Mouse (Mus musculus) limb, embryonic 12.5 days (tissue): ENCODE measurements at regions not wholly inside any gene's neighbourhood (a gene's known extent, or its start where the extent isn't known, plus 50 kb on each side); places are given as distances from the start of the nearest gene placed in this dataset.

Experiments used
- ATAC-seq: fragments of 200-750 bp; cut with Nextera tagmentation; 2 replicates; pipeline ENCODE4 v1.8.0; 2017; ENCODE audit warnings: low read depth, moderate TSS enrichment; ENCODE audit not compliant: insufficient number of reproducible peaks, insufficient read depth, low FRiP score, low TSS enrichment
- H3K27ac ChIP-seq: fragments of 300-500 bp; sonication (generic); 2 replicates; pipeline ENCODE4 v1.5.1; 2016; ENCODE audit warnings: mild to moderate bottlenecking, moderate library complexity
- H3K27me3 ChIP-seq: fragments of 300-500 bp; sonication (generic); 2 replicates; pipeline ENCODE4 v1.6.1; 2016; ENCODE audit warnings: mild to moderate bottlenecking, moderate library complexity
- H3K36me3 ChIP-seq: fragments of 300-500 bp; sonication (generic); 2 replicates; pipeline ENCODE4 v1.6.1; 2016; ENCODE audit warnings: mild to moderate bottlenecking, moderate library complexity
- H3K4me1 ChIP-seq: fragments of 300-500 bp; sonication (generic); replicated peaks from 2 replicates; pipeline ENCODE4 v1.6.1; 2016
- H3K4me2 ChIP-seq: fragments of 300-500 bp; sonication (generic); 2 replicates; pipeline ENCODE4 v1.6.1; 2016; ENCODE audit warnings: mild to moderate bottlenecking, moderate library complexity
- H3K4me3 ChIP-seq: fragments of 300-500 bp; sonication (generic); replicated peaks from 2 replicates; pipeline ENCODE4 v1.5.1; 2016; ENCODE audit warnings: mild to moderate bottlenecking
- H3K9ac ChIP-seq: fragments of 300-500 bp; sonication (generic); replicated peaks from 2 replicates; pipeline ENCODE4 v1.6.1; 2016; ENCODE audit warnings: mild to moderate bottlenecking, moderate library complexity
- H3K9me3 ChIP-seq: fragments of 300-500 bp; sonication (generic); 2 replicates; pipeline ENCODE4 v1.6.1; 2016; ENCODE audit warnings: mild to moderate bottlenecking, moderate library complexity
- WGBS: fragments of 180-500 bp; shearing (Covaris S2); methylation state at CpG from one replicate; pipeline ENCODE4 v1.1.7; 2016; 5-methylcytosine and 5-hydroxymethylcytosine counted together

- no peaks in the 10 kb centered on the region for H3K9me3 ChIP-seq
- WGBS, result 86% methylated on average over 5 of the region's 5 CpGs
- H3K4me3 ChIP-seq, result no peak overlapping the region
- no peak overlapping the region for H3K4me2 ChIP-seq
- no peak for ATAC-seq
- no peaks in the 10 kb centered on the region for H3K36me3 ChIP-seq
- no peak overlapping the region for H3K27ac ChIP-seq
- H3K9ac ChIP-seq, result no peak overlapping the region
- 0 out of 2 replicates have a peak, but pooled peaks cover 3% of the 10 kb centered on the region for H3K27me3 ChIP-seq
- peaks cover 23% of the 10 kb centered on the region for H3K4me1 ChIP-seq
These were observed 254.5 kb upstream of the Rnaseh2b start for GRCm38 (mm10) chr14:62037917-62038316.

GRCm38 (mm10) chr14:62042305-62043116 is 249.9 kb upstream of the Rnaseh2b start:
- Histone ChIP-seq H3K4me2 (no peak overlapping the region), H3K4me3 (no peak overlapping the region), H3K27ac (no peak overlapping the region), H3K36me3 (no peaks in the 10 kb centered on the region), H3K9me3 (peaks cover 4% of the 10 kb centered on the region; the same call in 1 of the 2 replicates), H3K4me1 (0 out of 2 replicates have a peak, but pooled peaks cover 4% of the 10 kb centered on the region), H3K27me3 (0 out of 2 replicates have a peak, but pooled peaks cover 1% of the 10 kb centered on the region), H3K9ac (no peak overlapping the region)
- ATAC-seq, result no peak
- 69% methylated on average over 11 of the region's 11 CpGs for WGBS

- H3K4me2 ChIP-seq, result no peak overlapping the region
- no peak for ATAC-seq
- H3K27me3 ChIP-seq, result no peaks in the 10 kb centered on the region
- H3K27ac ChIP-seq, result no peak overlapping the region
- no peak overlapping the region for H3K4me3 ChIP-seq
- no peak overlapping the region for H3K9ac ChIP-seq
- 0 out of 2 replicates have a peak, but pooled peaks cover 4% of the 10 kb centered on the region for H3K4me1 ChIP-seq
- WGBS, result 94% methylated on average over 4 of the region's 4 CpGs
- H3K9me3 ChIP-seq, result peaks cover 4% of the 10 kb centered on the region; the same call in 1 of the 2 replicates
- H3K36me3 ChIP-seq, result no peaks in the 10 kb centered on the region
These were observed 249.3 kb upstream of the Rnaseh2b start for GRCm38 (mm10) chr14:62043117-62043422.

GRCm38 (mm10) chr14:62050941-62051340 is 241.4 kb upstream of the Rnaseh2b start:
- Histone ChIP-seq H3K4me3 (no peak overlapping the region), H3K4me1 (peaks cover 19% of the 10 kb centered on the region), H3K27me3 (no peaks in the 10 kb centered on the region), H3K9me3 (no peaks in the 10 kb centered on the region; the same call in 1 of the 2 replicates), H3K9ac (no peak overlapping the region), H3K27ac (no peak overlapping the region), H3K36me3 (no peaks in the 10 kb centered on the region), H3K4me2 (no peak overlapping the region)
- 88% methylated on average over 6 of the region's 6 CpGs for WGBS
- ATAC-seq, result no peak

GRCm38 (mm10) chr14:62051923-62052322 is 240.5 kb upstream of the Rnaseh2b start:
- Histone ChIP-seq H3K4me2 (no peak overlapping the region), H3K27ac (peak overlapping the region; percentile 75), H3K27me3 (no peaks in the 10 kb centered on the region), H3K4me3 (no peak overlapping the region), H3K9ac (no peak overlapping the region), H3K36me3 (no peaks in the 10 kb centered on the region), H3K9me3 (no peaks in the 10 kb centered on the region; the same call in 1 of the 2 replicates), H3K4me1 (peaks cover 21% of the 10 kb centered on the region)
- 20% methylated on average over 1 of the region's 1 CpGs for WGBS
- no peak for ATAC-seq

GRCm38 (mm10) chr14:62053004-62053403 is 239.4 kb upstream of the Rnaseh2b start:
- Histone ChIP-seq H3K4me3 (no peak overlapping the region), H3K4me1 (peaks cover 25% of the 10 kb centered on the region), H3K27me3 (no peaks in the 10 kb centered on the region), H3K36me3 (no peaks in the 10 kb centered on the region), H3K27ac (peak overlapping the region; percentile 72), H3K9ac (no peak overlapping the region), H3K4me2 (no peak overlapping the region), H3K9me3 (no peaks in the 10 kb centered on the region; the same call in 1 of the 2 replicates)
- WGBS, result 39% methylated on average over 6 of the region's 6 CpGs
- no peak for ATAC-seq

- WGBS, result 77% methylated on average over 4 of the region's 4 CpGs
- Histone ChIP-seq H3K9me3 (no peaks in the 10 kb centered on the region; the same call in 1 of the 2 replicates), H3K9ac (no peak overlapping the region), H3K4me2 (no peak overlapping the region), H3K4me3 (no peak overlapping the region), H3K27ac (no peak overlapping the region), H3K27me3 (no peaks in the 10 kb centered on the region), H3K4me1 (peaks cover 25% of the 10 kb centered on the region), H3K36me3 (no peaks in the 10 kb centered on the region)
- no peak for ATAC-seq
These were observed 235.3 kb upstream of the Rnaseh2b start for GRCm38 (mm10) chr14:62057096-62057495.

GRCm38 (mm10) chr14:62058100-62058499 is 234.3 kb upstream of the Rnaseh2b start:
- no peak overlapping the region for H3K9ac ChIP-seq
- no peak for ATAC-seq
- H3K27me3 ChIP-seq, result no peaks in the 10 kb centered on the region
- no peaks in the 10 kb centered on the region for H3K36me3 ChIP-seq
- no peak overlapping the region for H3K4me2 ChIP-seq
- H3K27ac ChIP-seq, result no peak overlapping the region
- no peaks in the 10 kb centered on the region; the same call in 1 of the 2 replicates for H3K9me3 ChIP-seq
- H3K4me3 ChIP-seq, result no peak overlapping the region
- H3K4me1 ChIP-seq, result peaks cover 22% of the 10 kb centered on the region
- WGBS, result 100% methylated on average over 1 of the region's 1 CpGs

GRCm38 (mm10) chr14:62071140-62071539 is 221.2 kb upstream of the Rnaseh2b start:
- Histone ChIP-seq H3K9me3 (no peaks in the 10 kb centered on the region), H3K4me2 (no peak overlapping the region), H3K4me3 (no peak overlapping the region), H3K36me3 (no peaks in the 10 kb centered on the region), H3K27me3 (no peaks in the 10 kb centered on the region), H3K27ac (no peak overlapping the region), H3K9ac (no peak overlapping the region), H3K4me1 (peaks cover 6% of the 10 kb centered on the region; the same call in 1 of the 2 replicates)
- no peak for ATAC-seq
- WGBS, result 79% methylated on average over 6 of the region's 6 CpGs

GRCm38 (mm10) chr14:62084047-62084446 is 208.3 kb upstream of the Rnaseh2b start:
- 61% methylated on average over 2 of the region's 2 CpGs for WGBS
- Histone ChIP-seq H3K4me1 (0 out of 2 replicates have a peak, but pooled peaks cover 12% of the 10 kb centered on the region), H3K4me3 (no peak overlapping the region), H3K9me3 (no peaks in the 10 kb centered on the region), H3K27ac (no peak overlapping the region), H3K27me3 (no peaks in the 10 kb centered on the region), H3K4me2 (no peak overlapping the region), H3K36me3 (no peaks in the 10 kb centered on the region), H3K9ac (no peak overlapping the region)
- ATAC-seq, result no peak

GRCm38 (mm10) chr14:62088174-62088573 is 204.2 kb upstream of the Rnaseh2b start:
- Histone ChIP-seq H3K9ac (no peak overlapping the region), H3K4me2 (no peak overlapping the region), H3K27ac (no peak overlapping the region), H3K27me3 (no peaks in the 10 kb centered on the region), H3K4me1 (0 out of 2 replicates have a peak, but pooled peaks cover 12% of the 10 kb centered on the region), H3K4me3 (no peak overlapping the region), H3K36me3 (no peaks in the 10 kb centered on the region), H3K9me3 (no peaks in the 10 kb centered on the region)
- ATAC-seq, result no peak
- 49% methylated on average over 3 of the region's 3 CpGs for WGBS
